Mouse (Mus musculus): ENCODE measurements around the gene Cacna1i.

Gene Cacna1i

GRCm38 (mm10) chr15:80413988-80414721, 127.1 kb downstream of the Cacna1i start:
- DNase-seq, result peak; percentile 76

GRCm38 (mm10) chr15:80415132-80415531, 128.1 kb downstream of the Cacna1i start:
- no peak for DNase-seq

GRCm38 (mm10) chr15:80417066-80417465, 130.0 kb downstream of the Cacna1i start:
- DNase-seq, result no peak

GRCm38 (mm10) chr15:80418146-80418545, 131.1 kb downstream of the Cacna1i start:
- no peak for DNase-seq

- DNase-seq, result no peak
These were observed 143.3 kb downstream of the Cacna1i start for GRCm38 (mm10) chr15:80430324-80430723.

- DNase-seq, result no peak
These were observed 149.9 kb downstream of the Cacna1i start for GRCm38 (mm10) chr15:80436961-80437360.

- no peak for DNase-seq
These were observed 151.0 kb downstream of the Cacna1i start for GRCm38 (mm10) chr15:80437996-80438395.

- DNase-seq, result peak; percentile 26
These were observed 151.4 kb downstream of the Cacna1i start for GRCm38 (mm10) chr15:80438423-80438822.

GRCm38 (mm10) chr15:80440195-80440594, 153.2 kb downstream of the Cacna1i start:
- no peak for DNase-seq

GRCm38 (mm10) chr15:80445956-80446687, 159.1 kb downstream of the Cacna1i start:
- no peak for DNase-seq
